Mouse (Mus musculus): Measurements from ENCODE around the gene Tuba4a.
"Not testable (repeated sequence)": the region's sequence is repeated elsewhere in the genome, so short reads cannot be mapped to it uniquely, and the experiment has no call there.

Gene Tuba4a

GRCm38 (mm10) chr1:75236117-75237050, 16.7 kb upstream of the Tuba4a start, which contains the start of gene Dnajb2:
Gene Dnajb2 (plus strand): TSS chr1:75236406.
- peak; percentile 88 for DNase-seq (ENCODE audit: low read depth, low spot score)

- DNase-seq (ENCODE audit: low read depth, low spot score), result no peak
Observed at GRCm38 (mm10) chr1:75234606-75235005, 14.9 kb upstream of the Tuba4a start.

GRCm38 (mm10) chr1:75232489-75232888, 12.8 kb upstream of the Tuba4a start:
- not testable (repeated sequence) for DNase-seq (ENCODE audit: low read depth, low spot score)

GRCm38 (mm10) chr1:75231664-75232152, 12.0 kb upstream of the Tuba4a start, which contains the start of gene A630095N17Rik:
Gene A630095N17Rik (minus strand): TSS chr1:75232102.
- no peak for DNase-seq (ENCODE audit: low read depth, low spot score)

GRCm38 (mm10) chr1:75231224-75231623, 11.6 kb upstream of the Tuba4a start:
- no peak for DNase-seq (ENCODE audit: low read depth, low spot score)

- no peak for DNase-seq (ENCODE audit: low read depth, low spot score)
Observed at GRCm38 (mm10) chr1:75230335-75230994, 10.8 kb upstream of the Tuba4a start.

GRCm38 (mm10) chr1:75229158-75229557, 9.5 kb upstream of the Tuba4a start:
- DNase-seq (ENCODE audit: low read depth, low spot score), result no peak

GRCm38 (mm10) chr1:75227653-75228052, 8.0 kb upstream of the Tuba4a start:
- DNase-seq (ENCODE audit: low read depth, low spot score), result no peak

GRCm38 (mm10) chr1:75226138-75226537, 6.5 kb upstream of the Tuba4a start:
- no peak for DNase-seq (ENCODE audit: low read depth, low spot score)

GRCm38 (mm10) chr1:75225473-75225872, 5.8 kb upstream of the Tuba4a start:
- DNase-seq (ENCODE audit: low read depth, low spot score), result no peak

GRCm38 (mm10) chr1:75223532-75223931, 3.9 kb upstream of the Tuba4a start:
- no peak for DNase-seq (ENCODE audit: low read depth, low spot score)

- no peak for DNase-seq (ENCODE audit: low read depth, low spot score)
Observed at GRCm38 (mm10) chr1:75222926-75223325, 3.3 kb upstream of the Tuba4a start.

GRCm38 (mm10) chr1:75221538-75221937, 1.9 kb upstream of the Tuba4a start:
- DNase-seq (ENCODE audit: low read depth, low spot score), result no peak

- DNase-seq (ENCODE audit: low read depth, low spot score), result peak; percentile 86
Observed at GRCm38 (mm10) chr1:75219078-75219477, 587 bp downstream of the Tuba4a start.

- DNase-seq (ENCODE audit: low read depth, low spot score), result no peak
Observed at GRCm38 (mm10) chr1:75218227-75219001, 1.3 kb downstream of the Tuba4a start.

GRCm38 (mm10) chr1:75217893-75218226, 1.8 kb downstream of the Tuba4a start:
- DNase-seq (ENCODE audit: low read depth, low spot score), result no peak

GRCm38 (mm10) chr1:75216797-75217585, 2.7 kb downstream of the Tuba4a start:
- no peak for DNase-seq (ENCODE audit: low read depth, low spot score)

- no peak for DNase-seq (ENCODE audit: low read depth, low spot score)
Observed at GRCm38 (mm10) chr1:75215785-75216184, 3.9 kb downstream of the Tuba4a start.

- DNase-seq (ENCODE audit: low read depth, low spot score), result no peak
Observed at GRCm38 (mm10) chr1:75214886-75215285, 4.8 kb downstream of the Tuba4a start.

GRCm38 (mm10) chr1:75214442-75214841, 5.2 kb downstream of the Tuba4a start:
- no peak for DNase-seq (ENCODE audit: low read depth, low spot score)

- no peak for DNase-seq (ENCODE audit: low read depth, low spot score)
Observed at GRCm38 (mm10) chr1:75213096-75213495, 6.6 kb downstream of the Tuba4a start.

Measured in c-Kit-negative CD71-positive TER-119-positive erythroid progenitor cells, embryonic 14.5 days (primary cell).